Mouse (Mus musculus): ENCODE data around the gene Iltifb. TPM values are rescaled to one million over a fixed set of nuclear protein-coding genes. Genes with fewer than 3 reads are reported as not detected.
A peak's percentile ranks its signal among the peaks of the same experiment; 100 is the strongest.
"Not testable (repeated sequence)": the region's sequence is repeated elsewhere in the genome, so short reads cannot be mapped to it uniquely, and the experiment has no call there.

Iltifb gene
- total RNA-seq (2014; fragmentation: Nextera tagmentation) (not detected in 2 replicates), total RNA-seq (2017) (not detected in 2 replicates)

DNA sequence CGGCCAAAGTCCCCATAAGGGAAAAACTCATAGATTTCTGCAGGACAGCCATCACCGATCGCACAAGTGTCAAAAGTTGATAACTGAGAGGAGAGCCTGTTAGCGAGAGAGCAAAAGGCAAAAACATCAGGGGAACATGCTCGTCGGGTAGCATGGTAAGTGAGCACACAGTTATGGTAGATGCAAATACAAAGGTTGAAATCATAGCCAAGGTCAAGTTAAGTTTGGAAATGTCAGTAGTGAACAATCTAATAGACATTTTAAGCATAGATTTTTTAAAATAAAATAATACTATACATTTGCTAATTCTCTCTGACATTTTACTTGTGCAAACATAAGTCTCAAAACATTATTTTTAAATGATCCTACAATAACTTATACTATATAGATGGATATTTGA is at the start of gene Iltifb:
Iltifb (minus strand) TSS at position 101 of the 400 bp plus-strand sequence.
- ATAC-seq (replicated peaks; ENCODE audit: low FRiP score, low TSS enrichment, poor library complexity, severe bottlenecking) = no peak

DNA sequence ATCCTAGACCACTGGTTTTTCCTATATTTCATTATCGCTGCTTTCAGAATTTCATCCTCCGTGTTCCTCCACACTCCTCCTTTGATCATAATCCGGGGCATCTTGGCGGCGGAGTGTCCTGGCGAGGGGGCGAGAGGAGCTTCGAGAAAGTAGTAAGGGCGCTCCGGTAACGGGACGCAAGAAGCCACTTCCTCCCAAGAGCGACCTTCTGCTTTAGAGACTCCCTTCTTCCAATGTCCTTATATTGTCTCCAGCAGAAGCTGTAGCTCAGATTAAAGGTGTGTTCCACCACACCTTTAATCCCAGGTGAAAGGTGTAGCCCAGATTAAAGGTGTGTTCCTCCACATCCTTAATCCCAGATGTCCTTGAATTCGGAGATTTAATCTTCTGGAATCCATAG is 48.3 kb upstream of the Iltifb start, which contains the start of gene Gm9046:
Gm9046 (minus strand) TSS at position 101 of the 400 bp plus-strand sequence.
- not testable (repeated sequence) for ATAC-seq (replicated peaks; ENCODE audit: low FRiP score, low TSS enrichment, poor library complexity, severe bottlenecking)

GRCm38 (mm10) chr10:118337731-118338130 is 42.9 kb upstream of the Iltifb start, which contains the start of gene Gm9045:
Gene Gm9045, minus strand, starts transcription at chr10:118337831.
- not testable (repeated sequence) for ATAC-seq (replicated peaks; ENCODE audit: low FRiP score, low TSS enrichment, poor library complexity, severe bottlenecking)

GRCm38 (mm10) chr10:118332308-118332707 is 37.5 kb upstream of the Iltifb start, which contains the start of gene Gm9044:
Gene Gm9044, minus strand, starts transcription at chr10:118332408.
- not testable (repeated sequence) for ATAC-seq (replicated peaks; ENCODE audit: low FRiP score, low TSS enrichment, poor library complexity, severe bottlenecking)

DNA sequence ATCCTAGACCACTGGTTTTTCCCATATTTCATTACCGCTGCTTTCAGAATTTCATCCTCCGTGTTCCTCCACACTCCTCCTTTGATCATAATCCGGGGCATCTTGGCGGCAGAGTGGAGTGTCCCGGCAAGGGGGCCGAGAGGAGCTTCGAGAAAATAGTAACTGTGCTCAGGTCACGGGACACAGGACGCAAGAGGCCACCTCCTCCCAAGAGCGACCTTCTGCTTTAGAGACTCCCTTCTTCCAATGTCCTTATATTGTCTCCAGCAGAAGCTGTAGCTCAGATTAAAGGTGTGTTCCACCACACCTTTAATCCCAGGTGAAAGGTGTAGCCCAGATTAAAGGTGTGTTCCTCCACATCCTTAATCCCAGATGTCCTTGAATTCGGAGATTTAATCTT is 32.0 kb upstream of the Iltifb start, which contains the start of gene Gm9040:
Gm9040 (minus strand) TSS at position 101 of the 400 bp plus-strand sequence.
- not testable (repeated sequence) for ATAC-seq (replicated peaks; ENCODE audit: low FRiP score, low TSS enrichment, poor library complexity, severe bottlenecking)

DNA sequence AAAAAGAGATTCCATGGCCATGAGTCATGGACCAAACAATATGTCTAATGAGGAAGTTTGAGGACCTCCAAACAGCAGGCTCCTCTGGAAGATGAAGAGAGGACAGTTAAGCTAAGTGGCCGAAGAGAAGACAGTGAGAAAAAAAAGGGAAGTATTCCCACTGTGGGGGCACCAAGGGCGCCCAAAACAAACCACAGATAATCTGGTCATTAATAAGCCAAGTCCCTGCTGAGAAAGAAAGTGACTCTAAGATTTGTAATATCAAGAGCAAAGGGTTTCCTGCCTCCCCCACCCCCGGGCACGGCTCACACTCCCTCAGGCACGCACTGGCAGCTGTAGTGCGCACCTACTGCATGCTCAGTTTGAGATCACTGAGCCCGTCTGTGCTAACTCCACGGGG is 24.2 kb upstream of the Iltifb start:
- ATAC-seq (replicated peaks; ENCODE audit: low FRiP score, low TSS enrichment, poor library complexity, severe bottlenecking) = no peak

DNA sequence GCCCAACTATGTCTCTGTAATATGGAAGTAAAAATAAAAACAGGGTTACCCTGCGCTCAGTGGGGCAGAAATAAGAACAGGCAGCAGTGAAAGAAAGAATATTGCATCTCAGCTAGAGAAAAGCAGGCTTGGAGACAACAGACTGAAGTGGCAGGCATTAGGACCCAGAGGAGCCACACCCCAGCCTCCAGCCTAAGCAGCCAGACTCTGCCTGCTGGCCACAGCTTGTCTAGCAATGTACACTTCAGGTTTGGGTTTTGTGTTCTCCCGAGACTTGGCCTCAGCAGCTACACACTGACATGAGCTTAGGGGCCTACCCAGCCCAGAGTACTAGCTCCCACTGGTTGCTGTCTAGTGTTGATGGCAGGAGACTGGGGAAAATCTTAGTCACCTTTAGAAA is 7.3 kb upstream of the Iltifb start:
- ATAC-seq (replicated peaks; ENCODE audit: low FRiP score, low TSS enrichment, poor library complexity, severe bottlenecking) = peak; percentile 73; the same call in 1 of the 2 replicates

DNA sequence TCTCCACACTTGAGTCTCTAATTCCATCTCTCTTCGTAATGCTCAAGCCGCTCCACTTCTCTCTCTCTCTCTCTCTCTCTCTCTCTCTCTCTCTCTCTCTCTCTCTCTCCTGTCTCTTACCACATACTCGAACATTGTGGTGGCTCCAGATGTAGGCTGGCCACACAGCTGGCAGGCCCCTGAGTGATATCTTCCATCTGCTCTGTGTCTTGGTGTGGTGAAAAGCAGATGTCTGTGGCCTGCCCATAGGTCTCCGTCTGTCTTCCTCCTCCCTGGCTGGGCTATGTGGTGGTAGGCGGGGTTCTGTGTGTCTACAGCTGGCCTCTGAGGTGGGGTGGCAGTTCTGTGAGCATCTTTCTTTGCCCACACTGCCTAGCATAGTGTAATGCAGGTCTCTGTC is 11.8 kb downstream of the Iltifb start:
- ATAC-seq (replicated peaks; ENCODE audit: low FRiP score, low TSS enrichment, poor library complexity, severe bottlenecking) = not testable (repeated sequence)

DNA sequence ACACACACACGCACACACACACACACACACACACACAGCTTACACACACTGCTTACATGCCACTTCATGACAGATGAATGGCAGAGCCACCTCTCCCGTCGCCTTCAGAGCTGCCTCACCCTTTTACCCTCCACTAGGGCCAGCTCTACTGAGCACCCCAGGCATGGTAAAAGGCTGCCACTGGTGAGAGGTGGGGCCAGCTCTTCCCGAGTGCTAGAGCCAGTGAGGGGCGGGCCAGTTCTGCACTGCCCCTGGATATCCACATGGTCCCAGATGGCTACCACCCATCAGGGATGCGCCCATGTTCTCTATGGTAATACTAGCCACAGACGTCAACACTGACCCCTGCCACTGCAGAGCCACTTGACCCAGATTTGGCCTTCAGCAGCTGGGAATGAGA is 12.3 kb downstream of the Iltifb start:
- ATAC-seq (replicated peaks; ENCODE audit: low FRiP score, low TSS enrichment, poor library complexity, severe bottlenecking) = not testable (repeated sequence)

DNA sequence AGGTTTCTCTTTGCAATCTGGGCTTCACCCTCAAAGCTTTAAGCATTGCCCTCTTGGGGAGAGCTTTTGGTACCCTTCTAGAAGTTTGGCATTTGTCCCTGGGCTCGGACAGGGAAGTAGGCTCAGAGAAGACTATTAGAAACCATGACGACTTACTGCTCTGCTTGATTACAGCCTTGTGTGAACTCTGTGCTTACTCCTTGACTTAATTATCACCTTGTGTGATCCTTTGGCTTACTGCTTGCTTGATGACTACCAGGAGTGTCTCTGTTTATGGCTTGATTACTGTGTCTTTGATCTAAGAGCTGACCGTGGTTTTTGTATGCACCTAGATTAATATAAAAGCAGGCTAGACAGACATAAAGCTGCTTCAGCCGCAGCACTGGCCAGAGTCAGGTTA is 16.8 kb downstream of the Iltifb start:
- not testable (repeated sequence) for ATAC-seq (replicated peaks; ENCODE audit: low FRiP score, low TSS enrichment, poor library complexity, severe bottlenecking)

DNA sequence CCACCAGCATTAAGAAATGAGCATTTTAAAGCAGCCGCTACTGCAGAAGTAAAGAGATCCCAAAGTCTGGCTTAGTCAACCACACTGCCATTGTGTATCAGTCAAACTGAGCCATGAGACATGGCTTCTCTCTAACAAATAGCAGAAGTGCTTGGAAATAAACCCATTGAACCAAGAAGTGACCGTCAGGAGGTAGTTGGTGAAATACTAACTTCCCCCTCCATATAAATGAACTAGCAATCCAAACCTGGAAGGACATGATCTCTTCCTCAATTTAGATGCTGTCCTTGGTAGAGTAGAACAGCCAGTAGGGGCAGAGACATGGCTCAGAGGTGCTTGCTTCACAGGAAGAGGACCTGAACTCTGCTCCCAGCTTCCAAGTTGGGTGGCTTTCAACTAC is 23.4 kb downstream of the Iltifb start:
- ATAC-seq (replicated peaks; ENCODE audit: low FRiP score, low TSS enrichment, poor library complexity, severe bottlenecking) = not testable (repeated sequence)

- ATAC-seq (replicated peaks; ENCODE audit: low FRiP score, low TSS enrichment, poor library complexity, severe bottlenecking) = not testable (repeated sequence)
Measured at GRCm38 (mm10) chr10:118268812-118269211, 26.0 kb downstream of the Iltifb start.

DNA sequence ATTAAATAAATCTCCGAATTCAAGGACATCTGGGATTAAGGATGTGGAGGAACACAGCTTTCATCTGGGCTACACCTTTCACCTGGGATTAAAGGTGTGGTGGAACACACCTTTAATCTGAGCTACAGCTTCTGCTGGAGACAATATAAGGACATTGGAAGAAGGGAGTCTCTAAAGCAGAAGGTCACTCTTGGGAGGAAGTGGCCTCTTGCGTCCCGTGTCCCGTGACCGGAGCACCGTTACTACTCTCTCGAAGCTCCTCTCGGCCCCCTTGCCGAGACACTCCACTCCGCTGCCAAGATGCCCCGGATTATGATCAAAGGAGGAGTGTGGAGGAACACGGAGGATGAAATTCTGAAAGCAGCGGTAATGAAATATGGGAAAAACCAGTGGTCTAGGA is 36.5 kb downstream of the Iltifb start, which contains the start of gene Gm32802:
Gm32802 (plus strand) TSS at position 301 of the 400 bp plus-strand sequence.
- not testable (repeated sequence) for ATAC-seq (replicated peaks; ENCODE audit: low FRiP score, low TSS enrichment, poor library complexity, severe bottlenecking)

GRCm38 (mm10) chr10:118250852-118251295 is 44.0 kb downstream of the Iltifb start:
- ATAC-seq (replicated peaks; ENCODE audit: low FRiP score, low TSS enrichment, poor library complexity, severe bottlenecking) = no peak

GRCm38 (mm10) chr10:118249006-118249595 is 45.7 kb downstream of the Iltifb start:
- not testable (repeated sequence) for ATAC-seq (replicated peaks; ENCODE audit: low FRiP score, low TSS enrichment, poor library complexity, severe bottlenecking)

- ATAC-seq (replicated peaks; ENCODE audit: low FRiP score, low TSS enrichment, poor library complexity, severe bottlenecking) = not testable (repeated sequence)
Measured at GRCm38 (mm10) chr10:118240680-118241079, 54.2 kb downstream of the Iltifb start, which contains the start of gene Gm32717. Gene Gm32717, minus strand, starts transcription at chr10:118240780.

Other genes starting within 250 kb of the Iltifb start
- gene Mdm1, start 153.2 kb downstream of the Iltifb start, total RNA-seq (2014; fragmentation: Nextera tagmentation) = 10.9 and 13.6 TPM in 2 replicates
- gene Mdm1, start 153.2 kb downstream of the Iltifb start, total RNA-seq (2017) = 25.2 and 29.6 TPM in 2 replicates
- not detected in 2 replicates for gene Il22, start 90.1 kb downstream of the Iltifb start, total RNA-seq (2014; fragmentation: Nextera tagmentation)
- gene Il22, start 90.1 kb downstream of the Iltifb start, total RNA-seq (2017) = not detected in 2 replicates
- not detected in 2 replicates for gene Gm32717, start 54.3 kb downstream of the Iltifb start, total RNA-seq (2014; fragmentation: Nextera tagmentation)
- gene Gm32717, start 54.3 kb downstream of the Iltifb start, total RNA-seq (2017) = 0.42 TPM in 1 of 2 replicates, not detected in the other
- gene Gm32802, start 36.4 kb downstream of the Iltifb start, total RNA-seq (2014; fragmentation: Nextera tagmentation) = not detected in 2 replicates
- 0.42 TPM in 1 of 2 replicates, not detected in the other for gene Gm32802, start 36.4 kb downstream of the Iltifb start, total RNA-seq (2017)
- gene Gm9040, start 31.9 kb upstream of the Iltifb start, total RNA-seq (2014; fragmentation: Nextera tagmentation) = not detected in 2 replicates
- gene Gm9040, start 31.9 kb upstream of the Iltifb start, total RNA-seq (2017) = not detected in 2 replicates
- not detected in 2 replicates for gene Gm9044, start 37.4 kb upstream of the Iltifb start, total RNA-seq (2014; fragmentation: Nextera tagmentation)
- not detected in 2 replicates for gene Gm9044, start 37.4 kb upstream of the Iltifb start, total RNA-seq (2017)
- 0.09 TPM in 1 of 2 replicates, not detected in the other for gene Gm9045, start 42.8 kb upstream of the Iltifb start, total RNA-seq (2014; fragmentation: Nextera tagmentation)
- 0.08 TPM in 1 of 2 replicates, not detected in the other for gene Gm9045, start 42.8 kb upstream of the Iltifb start, total RNA-seq (2017)
- not detected in 2 replicates for gene Gm9046, start 48.2 kb upstream of the Iltifb start, total RNA-seq (2014; fragmentation: Nextera tagmentation)
- gene Gm9046, start 48.2 kb upstream of the Iltifb start, total RNA-seq (2017) = not detected in 2 replicates
- gene Gm9048, start 53.6 kb upstream of the Iltifb start, total RNA-seq (2014; fragmentation: Nextera tagmentation) = not detected in 2 replicates
- gene Gm9048, start 53.6 kb upstream of the Iltifb start, total RNA-seq (2017) = not detected in 2 replicates
- 0.09 TPM in 1 of 2 replicates, not detected in the other for gene Gm9049, start 59.1 kb upstream of the Iltifb start, total RNA-seq (2014; fragmentation: Nextera tagmentation)
- gene Gm9049, start 59.1 kb upstream of the Iltifb start, total RNA-seq (2017) = 0.08 TPM in 1 of 2 replicates, not detected in the other
- not detected in 2 replicates for gene Ifng, start 146.0 kb upstream of the Iltifb start, total RNA-seq (2014; fragmentation: Nextera tagmentation)
- gene Ifng, start 146.0 kb upstream of the Iltifb start, total RNA-seq (2017) = 6.3 and 18.8 TPM in 2 replicates